Mouse (Mus musculus) olfactory bulb, adult 2 months (tissue): ENCODE measurements at regions not wholly inside any gene's neighbourhood (a gene's known extent, or its start where the extent isn't known, plus 50 kb on each side); places are given as distances from the start of the nearest gene placed in this dataset.

Source experiments
- H3K27ac ChIP-seq: fragments of 200-500 bp; 2 replicates; pipeline ENCODE4 v1.5.1; 2012; ENCODE audit warnings: low read depth, low read length; ENCODE audit not compliant: insufficient read depth
- H3K4me1 ChIP-seq: fragments of 200-500 bp; 2 replicates; pipeline ENCODE4 v1.6.1; 2012; ENCODE audit warnings: low read length; ENCODE audit not compliant: control insufficient read depth, insufficient read depth
- H3K4me3 ChIP-seq: fragments of 200-500 bp; 2 replicates; pipeline ENCODE4 v1.5.1; 2012; ENCODE audit warnings: mild to moderate bottlenecking, low read depth, low read length, moderate library complexity; ENCODE audit not compliant: insufficient read depth
- CTCF ChIP-seq: fragments of 200-500 bp; IDR thresholded peaks from 2 replicates; pipeline ENCODE4 v1.5.1; 2012; ENCODE audit warnings: low read depth, mild to moderate bottlenecking, low read length, moderate library complexity; ENCODE audit not compliant: insufficient read depth
- POLR2A ChIP-seq: fragments of 200-500 bp; IDR thresholded peaks from 2 replicates; pipeline ENCODE4 v1.6.1; 2012; ENCODE audit warnings: mild to moderate bottlenecking, low read depth, low read length, moderate library complexity; ENCODE audit not compliant: insufficient read depth
- WGBS: fragments of 180-500 bp; shearing (Covaris S2); methylation state at CpG from one replicate; pipeline ENCODE4 v1.1.7; 2018; 5-methylcytosine and 5-hydroxymethylcytosine counted together

- no peak overlapping the region for H3K27ac ChIP-seq
- no peak for TF ChIP-seq POLR2A
- 42% methylated on average over 16 of the region's 16 CpGs for WGBS
- H3K4me3 ChIP-seq: no peak overlapping the region
- 0 out of 2 replicates have a peak, but pooled peaks cover 3% of the 10 kb centered on the region for H3K4me1 ChIP-seq
Measured at GRCm38 (mm10) chr10:118564528-118565268, 123.9 kb downstream of the Ifng start.

GRCm38 (mm10) chr10:118568617-118569016, 127.8 kb downstream of the Ifng start:
- 94% methylated on average over 10 of the region's 10 CpGs for WGBS
- 0 out of 2 replicates have a peak, but pooled peaks cover 3% of the 10 kb centered on the region for H3K4me1 ChIP-seq
- no peak for TF ChIP-seq CTCF
- TF ChIP-seq POLR2A: no peak
- H3K4me3 ChIP-seq: no peak overlapping the region
- H3K27ac ChIP-seq: no peak overlapping the region

- Histone ChIP-seq H3K4me1 (0 out of 2 replicates have a peak, but pooled peaks cover 2% of the 10 kb centered on the region), H3K27ac (no peak overlapping the region), H3K4me3 (no peak overlapping the region)
- WGBS: 73% methylated on average over 8 of the region's 8 CpGs
- no peak for TF ChIP-seq POLR2A
- no peak for TF ChIP-seq CTCF
Measured at GRCm38 (mm10) chr10:118569424-118569823, 128.6 kb downstream of the Ifng start.

GRCm38 (mm10) chr10:118573247-118573646, 132.4 kb downstream of the Ifng start:
- Histone ChIP-seq H3K27ac (no peak overlapping the region), H3K4me1 (no peaks in the 10 kb centered on the region), H3K4me3 (no peak overlapping the region)
- 49% methylated on average over 3 of the region's 3 CpGs for WGBS
- TF ChIP-seq POLR2A: no peak
- no peak for TF ChIP-seq CTCF

- Histone ChIP-seq H3K27ac (no peak overlapping the region), H3K4me1 (no peaks in the 10 kb centered on the region), H3K4me3 (no peak overlapping the region)
- WGBS: 67% methylated on average over 7 of the region's 7 CpGs
- TF ChIP-seq POLR2A (no peak), CTCF (no peak)
Measured at GRCm38 (mm10) chr10:118575570-118575969, 134.7 kb downstream of the Ifng start.

GRCm38 (mm10) chr10:118581376-118581775, 140.5 kb downstream of the Ifng start:
- Histone ChIP-seq H3K27ac (no peak overlapping the region), H3K4me1 (no peaks in the 10 kb centered on the region), H3K4me3 (no peak overlapping the region)
- 92% methylated on average over 2 of the region's 2 CpGs for WGBS
- TF ChIP-seq POLR2A (no peak), CTCF (no peak)

- H3K4me3 ChIP-seq: no peak overlapping the region
- TF ChIP-seq CTCF: no peak
- TF ChIP-seq POLR2A: no peak
- WGBS: 92% methylated on average over 4 of the region's 4 CpGs
- H3K4me1 ChIP-seq: no peaks in the 10 kb centered on the region
- no peak overlapping the region for H3K27ac ChIP-seq
Measured at GRCm38 (mm10) chr10:118585821-118586220, 145.0 kb downstream of the Ifng start.

GRCm38 (mm10) chr10:118588198-118588597, 147.4 kb downstream of the Ifng start:
- Histone ChIP-seq H3K4me1 (no peaks in the 10 kb centered on the region), H3K27ac (no peak overlapping the region), H3K4me3 (no peak overlapping the region)
- no peak for TF ChIP-seq POLR2A
- TF ChIP-seq CTCF: no peak
- WGBS: 73% methylated on average over 8 of the region's 8 CpGs

GRCm38 (mm10) chr10:118592648-118593368, 152.0 kb downstream of the Ifng start:
- no peak for TF ChIP-seq CTCF
- no peak for TF ChIP-seq POLR2A
- 31% methylated on average over 16 of the region's 16 CpGs for WGBS
- Histone ChIP-seq H3K4me1 (no peaks in the 10 kb centered on the region), H3K27ac (no peak overlapping the region), H3K4me3 (no peak overlapping the region)

GRCm38 (mm10) chr10:118596206-118596605, 155.4 kb downstream of the Ifng start:
- Histone ChIP-seq H3K4me1 (no peaks in the 10 kb centered on the region), H3K4me3 (no peak overlapping the region), H3K27ac (no peak overlapping the region)
- 57% methylated on average over 8 of the region's 8 CpGs for WGBS
- TF ChIP-seq CTCF (no peak), POLR2A (no peak)
